Mouse (Mus musculus) ZHBTc4 (cell line): ENCODE results near the gene Ss18l1.

Experiments
- DNase-seq: peaks from one replicate; pipeline ENCODE4 v3.0.0-alpha.2; 2011; ENCODE audit warnings: low read depth, low spot score

Gene Ss18l1

DNA sequence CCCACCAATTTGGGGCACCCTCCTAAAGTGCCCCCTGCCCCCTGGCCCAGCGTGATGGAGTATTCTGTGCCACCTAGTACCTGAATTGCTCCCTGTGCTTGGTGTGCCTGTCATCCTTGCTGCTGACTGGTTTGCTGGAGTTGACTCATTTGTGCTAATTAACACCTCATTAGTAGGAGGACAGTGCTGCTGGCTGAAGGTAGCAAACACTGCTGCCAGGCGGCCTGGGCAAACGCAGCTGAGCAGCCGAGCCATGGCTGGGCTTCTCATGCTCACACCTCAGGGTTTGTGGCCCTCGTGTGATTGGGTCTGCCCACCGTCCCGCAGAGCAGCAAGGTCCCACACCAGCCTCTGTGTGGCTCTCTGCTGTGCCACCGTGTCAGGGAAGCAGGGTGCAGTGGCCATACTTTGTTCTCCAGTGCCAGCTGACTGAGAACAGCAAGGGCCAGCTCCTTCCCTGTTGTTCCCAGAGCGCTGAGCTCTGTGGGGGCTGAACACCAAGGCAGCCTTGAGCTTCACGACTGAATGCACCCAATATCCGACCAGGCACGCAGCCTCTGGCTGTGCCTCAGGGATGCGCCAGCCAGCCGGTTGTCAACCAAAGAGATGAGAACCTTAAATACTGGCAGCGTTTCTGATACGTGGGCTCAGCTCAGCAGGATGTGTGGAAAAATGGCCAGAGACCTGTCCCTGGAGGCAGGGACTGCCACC lies 43.8 kb downstream of the Ss18l1 start:
- no peak for DNase-seq

DNA sequence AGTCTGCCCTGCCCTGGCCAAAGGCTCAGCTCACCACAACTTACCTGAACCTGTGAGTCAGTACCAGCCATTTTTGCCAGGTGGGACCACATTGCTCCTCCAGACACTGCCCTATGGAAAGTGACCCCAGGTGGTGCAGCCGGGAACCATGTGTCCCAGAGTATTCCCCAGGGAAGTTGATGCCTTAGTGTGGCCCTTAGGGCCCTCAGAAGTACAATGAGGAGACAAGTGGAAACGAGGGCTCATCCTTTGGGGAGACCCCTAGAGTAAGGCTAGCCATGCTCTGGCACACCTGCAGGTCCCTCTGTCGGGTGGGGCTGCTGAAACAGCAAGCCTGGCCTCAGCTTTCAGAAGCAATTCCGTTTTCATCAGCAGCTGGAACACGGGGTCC lies 44.3 kb downstream of the Ss18l1 start:
- no peak for DNase-seq

DNA sequence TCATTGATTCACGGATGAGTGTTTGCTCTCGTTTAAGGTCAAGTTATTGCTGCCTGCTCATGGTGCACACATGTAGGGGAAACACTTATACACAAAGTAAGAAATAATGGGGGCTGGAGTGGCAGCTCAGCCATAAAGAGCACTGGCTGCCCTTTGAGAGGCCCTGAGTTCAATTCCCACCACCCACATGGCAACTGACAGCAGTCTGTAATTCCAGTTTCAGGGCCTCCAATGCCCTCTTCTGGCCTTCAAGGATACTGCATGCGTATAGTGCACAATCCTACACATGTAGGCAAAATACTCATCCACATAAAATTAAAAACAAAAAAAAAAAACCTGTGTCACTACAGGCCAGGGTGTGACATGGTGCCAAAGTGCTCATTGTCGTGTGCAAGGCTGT lies 45.2 kb downstream of the Ss18l1 start:
- peak; percentile 45 for DNase-seq

DNA sequence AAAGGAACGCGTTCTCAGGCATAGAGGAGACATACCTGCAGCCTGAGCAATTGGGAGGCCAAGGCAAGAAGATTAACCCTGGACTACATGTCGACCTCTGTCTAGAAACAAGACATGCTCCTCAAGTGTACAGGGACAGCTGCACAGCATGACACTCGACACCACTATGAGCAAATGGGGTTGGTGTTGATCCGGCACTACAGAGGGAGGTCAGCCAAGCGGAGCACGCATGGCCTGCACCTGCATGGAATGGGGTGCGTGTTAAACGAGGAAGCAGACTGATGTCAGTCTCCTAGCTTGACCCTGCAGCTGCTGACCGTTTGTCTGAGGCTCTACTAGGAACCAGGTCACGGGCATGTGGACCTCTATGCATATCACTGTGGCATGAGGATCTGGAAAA lies 48.0 kb downstream of the Ss18l1 start:
- no peak for DNase-seq

DNA sequence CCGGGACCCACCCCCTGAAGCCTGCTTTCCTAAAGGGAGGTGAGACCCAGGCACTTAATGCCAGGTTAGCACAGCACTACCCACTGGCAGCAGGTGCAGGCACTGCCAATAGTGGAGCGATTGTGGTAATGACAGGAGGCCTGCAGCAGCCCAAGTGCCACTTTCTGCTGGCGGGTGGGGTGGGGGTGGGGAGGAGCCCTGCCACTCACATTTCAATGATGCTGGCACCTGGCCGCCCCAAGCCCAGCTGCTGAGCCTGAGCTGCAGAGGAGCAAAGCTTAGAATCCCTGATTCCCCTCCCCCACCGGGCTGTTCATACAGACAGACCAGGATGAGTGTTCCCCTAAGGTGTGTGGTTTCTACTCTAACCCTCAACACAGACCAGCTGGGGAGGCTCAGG lies 53.4 kb downstream of the Ss18l1 start:
- DNase-seq, result no peak

DNA sequence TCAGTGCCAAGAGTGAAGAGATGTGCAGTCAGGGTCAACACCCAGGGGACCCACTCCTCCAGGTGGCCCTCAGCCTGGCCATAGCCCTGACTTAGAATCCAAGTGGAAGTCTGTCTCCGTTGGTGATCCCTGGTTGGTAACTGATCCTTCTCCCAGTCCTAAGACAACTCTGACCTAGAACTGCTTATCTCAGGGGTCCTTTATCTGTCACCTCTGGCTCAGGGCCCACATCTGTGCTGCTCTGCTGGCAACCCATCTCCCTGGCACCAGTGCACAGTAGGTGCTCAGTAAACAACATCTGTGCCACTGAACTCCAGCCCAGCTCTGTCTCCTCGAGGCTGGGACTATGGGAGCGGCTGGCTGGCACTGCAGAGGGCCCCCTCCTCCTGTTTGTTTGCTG lies 55.3 kb downstream of the Ss18l1 start:
- DNase-seq, result no peak

DNA sequence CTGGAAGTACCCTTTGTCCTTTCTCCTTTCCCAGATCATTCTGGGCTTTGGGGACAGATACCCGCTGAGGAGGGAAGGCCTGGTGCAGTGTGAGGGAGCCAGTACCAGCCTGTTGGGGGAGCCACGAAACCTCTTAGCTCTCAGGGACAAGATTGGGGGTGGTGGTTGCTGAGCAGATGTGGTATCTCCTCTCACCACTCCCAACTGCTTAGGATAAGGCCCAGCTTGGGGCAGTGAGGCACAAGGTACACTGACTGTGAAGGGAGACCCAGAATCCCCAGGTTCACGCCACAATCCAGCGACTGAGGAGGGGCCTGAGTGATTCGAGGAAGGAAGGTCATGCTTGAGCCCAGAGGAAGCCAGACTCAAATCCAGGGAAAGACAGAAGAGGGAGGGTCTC lies 55.9 kb downstream of the Ss18l1 start:
- DNase-seq, result no peak

DNA sequence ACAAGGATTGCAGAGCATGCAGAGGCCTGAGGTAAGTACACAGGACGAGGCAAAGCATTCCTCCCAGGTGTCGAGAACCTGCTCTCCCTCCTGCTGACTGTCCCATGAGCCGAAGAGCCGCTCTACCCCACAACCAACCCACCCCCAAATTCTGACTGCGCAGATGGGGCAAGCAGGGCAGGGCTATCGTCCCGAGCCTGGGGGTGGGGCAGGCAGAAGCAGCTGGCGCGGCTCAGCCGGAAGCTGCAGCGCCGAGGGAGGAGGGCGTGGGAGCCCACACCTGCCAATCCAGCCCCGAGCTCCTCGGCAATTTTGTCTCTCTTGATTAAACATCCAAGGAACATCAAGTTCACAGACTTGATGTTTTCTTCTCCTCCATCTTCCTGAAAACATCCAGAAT lies 57.2 kb downstream of the Ss18l1 start:
- peak; percentile 29 for DNase-seq

DNA sequence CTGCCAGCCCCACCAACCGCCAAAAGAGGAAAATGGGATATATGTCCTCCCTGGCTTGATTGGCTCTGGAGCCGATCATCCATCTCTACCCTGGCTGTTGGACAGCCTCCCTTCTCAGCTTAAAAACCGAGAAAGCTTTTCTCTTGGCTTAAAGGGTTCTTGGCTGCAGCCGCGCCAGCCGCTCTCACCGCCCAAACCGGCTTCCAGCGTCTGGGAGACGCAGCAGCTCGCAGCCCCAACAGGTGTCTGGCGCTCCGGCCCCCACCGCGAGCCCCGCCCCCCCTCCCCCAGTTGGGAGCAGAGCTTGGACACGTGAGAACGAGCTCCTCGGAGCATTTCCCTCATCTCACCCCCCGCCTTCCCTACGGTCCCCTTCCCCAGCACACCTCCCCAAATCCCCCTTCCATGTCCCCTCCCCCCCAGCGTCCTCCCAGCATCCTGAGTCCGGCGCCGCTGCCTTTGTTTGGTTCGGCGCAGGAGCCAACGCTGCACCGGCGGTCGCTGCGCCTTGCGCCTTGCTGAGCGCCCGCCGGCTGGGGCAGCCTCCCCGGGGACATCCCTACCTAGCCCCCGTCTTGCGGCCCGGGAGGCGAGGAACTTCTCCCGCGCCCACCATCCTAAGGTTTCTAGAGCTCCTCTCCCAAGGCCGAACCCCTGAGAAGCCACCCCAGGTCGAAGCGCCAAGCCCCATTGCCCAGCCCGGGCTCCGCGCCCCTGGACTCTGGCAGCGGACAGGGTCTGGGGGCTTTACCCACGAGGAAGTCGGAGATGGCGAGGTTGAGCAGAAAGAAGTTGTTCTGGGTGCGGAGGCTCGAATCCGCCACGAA lies 61.1 kb downstream of the Ss18l1 start:
- DNase-seq, result peak; percentile 45

DNA sequence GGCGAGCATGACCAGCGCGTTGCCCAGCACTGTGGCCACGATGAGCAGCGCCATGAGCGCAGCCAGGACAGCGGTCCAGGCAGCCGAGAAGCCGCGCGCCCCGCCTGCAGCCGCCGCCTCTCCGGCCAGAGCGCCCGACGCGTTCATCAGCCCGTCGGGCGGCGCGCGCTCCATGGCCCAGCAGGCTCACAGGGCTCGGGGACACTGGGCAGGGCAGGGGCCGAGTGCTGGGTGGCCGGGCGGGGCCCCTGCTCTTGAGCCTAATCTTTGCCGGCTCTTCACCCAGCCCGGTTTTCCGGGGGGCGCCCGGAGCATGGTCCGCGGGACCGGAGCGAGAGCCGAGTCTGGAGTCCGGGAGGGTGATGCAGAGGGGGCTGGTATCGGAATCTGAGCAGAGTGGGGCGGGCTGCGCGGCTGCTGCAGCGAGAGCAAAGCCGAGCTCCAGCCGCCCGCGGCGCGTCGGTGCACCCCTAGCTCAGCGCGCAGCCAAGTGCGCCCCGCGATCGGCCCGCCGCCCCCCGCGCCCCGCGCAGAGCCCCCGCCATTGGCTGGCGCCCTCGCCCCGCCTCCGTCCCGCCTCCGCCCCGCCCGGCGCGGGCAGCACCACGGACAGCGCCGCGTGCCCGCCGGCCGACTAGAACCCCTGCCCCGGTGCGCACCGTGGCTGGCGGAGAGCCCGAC lies 61.8 kb downstream of the Ss18l1 start, which contains the start of gene Hrh3:
Hrh3 (minus strand) TSS at position 511 of the 681 bp plus-strand sequence.
- peak; percentile 72 for DNase-seq

DNA sequence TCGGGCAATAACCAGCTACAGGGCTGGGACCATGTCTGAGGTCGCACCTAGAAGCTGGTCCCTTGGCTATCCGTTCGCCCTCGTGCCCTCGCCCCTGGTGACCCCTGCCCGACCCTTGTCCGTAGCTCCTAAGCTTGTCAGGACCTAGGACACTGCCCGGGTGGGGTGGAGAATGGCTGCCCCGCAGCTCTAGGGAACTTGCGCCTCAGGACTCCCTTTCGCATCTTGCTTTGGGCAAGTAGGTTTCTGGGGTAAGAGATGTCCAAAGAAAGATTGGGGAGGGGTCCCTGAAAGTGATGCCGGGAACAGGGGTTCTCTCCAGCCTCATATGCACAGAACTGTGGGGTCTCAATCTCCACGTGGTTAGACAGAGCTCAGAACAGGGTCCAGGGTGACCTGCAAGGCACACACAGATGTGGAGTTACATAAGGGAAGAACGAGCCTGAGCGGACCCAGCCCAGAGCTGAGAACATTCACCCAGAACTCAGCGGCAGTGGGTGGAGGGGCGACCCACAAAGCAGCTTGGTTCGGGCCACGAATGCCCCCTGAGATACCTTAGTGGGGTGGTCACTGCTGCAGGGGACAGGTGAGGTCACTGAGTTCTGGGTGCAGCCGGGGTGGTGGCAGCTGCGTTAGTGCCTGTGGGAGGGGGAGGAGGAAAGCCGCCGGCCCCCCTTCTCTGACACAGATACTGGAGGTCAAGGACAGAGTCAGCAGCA lies 62.5 kb downstream of the Ss18l1 start:
- DNase-seq, result peak; percentile 71

DNA sequence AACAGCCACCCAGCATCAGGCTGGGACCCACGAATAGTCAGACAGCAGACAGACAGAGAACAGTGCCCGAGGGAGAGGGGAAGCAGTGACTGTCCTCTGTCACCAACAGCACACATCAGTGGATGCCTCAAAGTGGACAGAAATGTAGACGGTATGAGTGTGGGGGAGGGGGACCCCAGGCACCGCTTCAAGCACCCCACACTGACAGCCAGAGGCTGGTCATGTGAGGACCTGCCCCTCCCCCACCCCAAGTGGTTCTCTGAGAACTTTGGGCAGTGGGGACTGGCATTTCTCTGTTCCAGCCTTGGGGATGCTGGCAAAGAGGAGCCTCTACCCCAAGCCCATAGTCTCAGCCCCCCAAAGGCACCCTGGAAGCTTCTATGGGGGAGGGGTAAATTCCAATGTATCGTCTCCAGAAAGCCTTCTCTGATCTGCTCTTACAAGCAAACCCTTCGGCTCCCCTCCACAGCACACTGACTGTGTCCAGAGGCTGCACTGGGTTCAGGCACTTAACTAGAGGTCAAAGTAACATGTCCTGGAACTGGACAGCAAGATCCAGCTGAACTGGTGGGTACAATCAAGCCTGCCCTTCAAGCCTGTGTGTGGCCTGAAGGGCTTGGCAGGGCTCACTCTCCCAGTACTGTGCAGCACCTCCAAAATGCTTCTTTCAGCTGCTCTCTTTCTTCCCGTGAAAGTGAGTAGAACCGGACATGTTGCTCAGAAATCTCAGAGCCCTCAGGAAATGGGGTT lies 63.3 kb downstream of the Ss18l1 start:
- DNase-seq, result no peak

DNA sequence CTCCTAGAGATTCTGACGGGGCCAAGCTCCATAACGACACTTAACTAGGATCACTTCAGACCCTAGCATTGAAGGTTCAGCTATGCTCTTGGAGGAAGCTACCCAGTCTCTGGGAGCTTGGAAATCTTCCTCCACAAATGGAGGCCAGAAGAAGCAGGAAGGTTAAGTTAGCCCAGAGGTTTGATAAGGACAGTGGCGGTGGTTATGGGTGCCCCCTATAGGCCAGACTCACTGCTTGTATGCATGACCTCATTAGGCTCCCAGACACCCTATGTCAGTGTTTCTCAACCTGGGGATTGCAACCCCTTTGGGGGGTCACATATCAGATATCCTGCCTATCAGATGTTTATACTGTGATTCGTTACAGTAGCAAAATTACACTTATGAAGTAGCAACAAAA lies 64.8 kb downstream of the Ss18l1 start:
- peak; percentile 27 for DNase-seq

DNA sequence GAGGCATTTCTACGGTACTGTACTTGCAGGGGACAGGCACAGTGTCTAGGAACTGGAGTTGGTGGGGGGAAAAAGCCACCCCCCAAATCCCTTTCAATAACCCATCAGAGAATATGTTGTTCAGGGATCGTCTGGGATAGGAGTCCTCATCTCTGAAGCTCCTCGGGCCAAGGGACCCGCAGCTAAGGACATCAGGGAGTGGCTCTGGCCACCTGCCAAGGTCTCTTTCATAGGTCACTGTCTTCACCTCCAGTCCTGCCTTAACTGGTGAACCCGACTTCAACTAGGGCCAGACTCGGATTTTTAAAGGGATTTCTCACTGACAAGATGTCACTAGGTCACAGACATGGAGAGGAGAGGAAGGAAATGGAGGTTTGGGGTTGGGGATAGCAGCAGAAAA lies 66.0 kb downstream of the Ss18l1 start:
- no peak for DNase-seq

DNA sequence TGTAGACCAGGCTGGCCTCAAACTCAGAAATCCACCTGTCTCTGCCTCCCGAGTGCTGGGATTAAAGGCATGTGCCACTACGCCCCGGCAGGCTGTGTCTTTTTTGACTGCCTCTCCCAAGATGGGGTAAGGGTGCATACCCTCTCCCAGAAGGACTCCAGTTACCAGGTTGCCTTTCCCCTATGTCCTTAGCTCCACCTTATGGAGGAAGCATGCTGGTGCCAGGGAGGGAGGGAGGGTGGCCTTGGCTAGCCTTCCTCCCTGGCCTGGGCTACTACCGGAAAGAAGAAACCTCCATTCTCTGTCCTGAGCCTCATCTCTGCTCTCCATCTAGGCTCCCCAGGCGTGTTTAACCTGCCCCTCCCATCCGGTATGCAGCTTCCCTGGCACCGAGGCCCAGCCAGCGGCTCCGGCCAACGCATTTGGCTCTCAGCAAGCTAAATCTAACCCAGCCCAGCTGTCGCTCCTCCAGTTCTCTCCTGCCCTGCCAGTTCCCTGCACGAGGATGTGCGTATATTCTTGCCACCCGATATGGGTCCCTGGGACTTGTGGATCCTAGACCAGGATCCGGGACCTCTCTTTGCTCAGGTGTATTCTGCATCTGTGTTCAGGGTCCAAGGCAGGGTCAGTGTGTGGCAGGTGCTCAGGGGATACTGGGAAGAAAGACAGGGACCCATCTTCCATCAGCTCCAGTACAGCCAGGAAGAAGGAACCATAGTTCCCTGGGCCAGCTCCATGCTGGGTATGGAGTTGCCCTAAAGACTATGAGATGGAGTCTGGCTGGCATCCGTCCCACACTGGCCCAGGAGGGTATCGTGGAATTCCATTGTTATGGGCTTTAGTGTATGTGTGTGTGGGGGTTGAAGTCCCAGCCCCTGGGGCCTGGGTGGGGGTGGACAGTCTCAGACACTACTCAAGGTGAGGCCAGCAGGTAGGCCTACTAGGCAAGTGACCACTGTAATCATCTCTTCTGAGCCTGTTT lies 71.9 kb downstream of the Ss18l1 start:
- DNase-seq, result peak; percentile 23

DNA sequence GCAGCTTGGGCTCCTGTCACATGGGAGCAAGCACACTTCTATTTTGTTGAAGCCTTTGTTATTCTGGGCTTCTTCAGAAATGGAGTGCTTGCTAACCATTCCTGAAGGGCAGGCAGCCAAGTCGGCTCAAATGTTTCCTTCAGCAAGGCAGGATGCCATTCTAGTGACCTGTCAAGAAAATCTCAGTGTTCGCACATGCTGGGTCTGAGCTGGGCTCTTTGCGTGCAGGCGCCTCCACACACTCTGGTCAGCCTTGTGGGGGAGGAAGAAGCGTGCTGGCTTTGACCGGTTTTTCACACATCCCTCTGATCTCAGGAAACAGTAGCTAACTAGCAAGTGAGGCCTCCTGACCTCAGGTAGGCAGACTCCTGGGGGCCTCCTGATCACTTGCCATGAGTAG lies 73.0 kb downstream of the Ss18l1 start:
- DNase-seq, result peak; percentile 24

DNA sequence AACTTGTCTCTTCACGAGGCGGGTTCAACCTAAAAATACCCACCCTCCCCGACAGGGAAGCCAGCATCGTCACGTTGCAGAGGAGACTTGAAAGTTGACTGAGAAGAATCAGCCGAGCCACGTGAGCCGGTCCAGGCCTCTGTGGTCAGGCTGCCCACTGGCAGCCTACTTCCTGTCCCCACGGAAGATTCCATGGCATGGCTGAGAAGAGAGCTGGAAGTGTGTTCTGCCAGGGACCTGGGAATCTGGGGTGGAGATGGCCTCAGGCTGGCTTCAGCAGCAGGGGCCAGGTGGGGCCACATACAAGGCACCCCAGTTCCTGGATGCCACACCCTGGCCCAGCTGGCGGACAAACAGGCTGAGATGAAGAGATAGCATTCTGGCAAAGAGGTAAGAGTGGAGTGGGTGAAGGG lies 73.8 kb downstream of the Ss18l1 start:
- DNase-seq, result no peak

DNA sequence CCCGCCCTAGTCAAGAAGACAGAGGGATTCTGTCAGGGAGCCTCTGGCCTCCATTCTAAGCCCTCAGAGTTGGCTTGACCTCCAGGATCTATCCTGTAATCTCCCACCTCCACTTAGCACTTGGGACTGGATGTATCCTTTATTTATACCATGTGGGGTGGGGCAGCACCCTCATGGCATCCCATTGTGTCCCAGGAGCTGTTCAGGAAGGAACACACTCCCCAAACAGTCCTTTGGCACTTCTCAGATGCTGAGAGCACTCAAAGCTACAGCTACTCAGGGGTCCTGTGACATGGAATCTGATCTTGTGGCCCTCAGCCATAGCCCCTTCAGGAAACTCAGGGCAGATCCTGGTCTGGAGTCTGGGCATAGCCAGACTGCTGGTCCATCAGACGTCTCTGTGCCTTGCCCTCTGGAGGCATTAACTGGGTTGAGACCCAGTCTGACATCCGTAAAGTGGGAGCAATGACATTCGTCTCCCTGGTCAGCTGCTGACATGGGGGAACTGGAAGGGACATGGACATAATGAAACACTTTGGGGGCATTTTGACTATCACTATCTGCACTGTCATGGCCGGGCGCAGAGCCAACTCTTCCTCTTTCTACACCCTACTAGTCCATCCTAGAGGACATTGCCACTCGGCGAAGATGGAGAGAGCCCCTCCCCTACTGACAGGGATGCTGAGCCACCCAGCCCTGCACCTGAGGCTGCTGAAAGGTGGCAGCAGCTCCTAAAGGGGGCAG lies 74.6 kb downstream of the Ss18l1 start:
- DNase-seq, result no peak
